Mouse (Mus musculus) liver, adult 2 months (tissue): Measurements from ENCODE around the gene Cdk12. TPM values are rescaled to one million over a fixed set of nuclear protein-coding genes. Genes with fewer than 3 reads are reported as not detected.
A peak's percentile ranks its signal among the peaks of the same experiment; 100 is the strongest.

Experiments used
- DNase-seq: peaks from one replicate; pipeline ENCODE4 v3.0.0-alpha.2; 2011; ENCODE audit warnings: low read depth, low spot score; ENCODE audit errors: extremely low read depth
- H3K27ac ChIP-seq: fragments of 200-500 bp; replicated peaks from 2 replicates; pipeline ENCODE4 v1.5.1; 2012; ENCODE audit warnings: low read depth, mild to moderate bottlenecking, control low read depth, inconsistent platforms, low read length; ENCODE audit not compliant: insufficient read depth
- H3K27me3 ChIP-seq: fragments of 200-500 bp; 2 replicates; pipeline ENCODE4 v1.6.1; 2012; ENCODE audit warnings: mild to moderate bottlenecking, moderate library complexity, low read length, inconsistent platforms; ENCODE audit not compliant: control insufficient read depth, insufficient read depth
- H3K36me3 ChIP-seq: fragments of 200-500 bp; 2 replicates; pipeline ENCODE4 v1.6.1; 2012; ENCODE audit warnings: low read length, inconsistent platforms; ENCODE audit not compliant: control insufficient read depth, insufficient read depth
- H3K4me1 ChIP-seq: fragments of 200-500 bp; 2 replicates; pipeline ENCODE4 v1.6.1; 2011; ENCODE audit warnings: low read length; ENCODE audit not compliant: control insufficient read depth, insufficient read depth
- H3K4me3 ChIP-seq: fragments of 200-500 bp; 2 replicates; pipeline ENCODE4 v1.5.1; 2011; ENCODE audit warnings: low read depth, mild to moderate bottlenecking, control low read depth, low read length, moderate library complexity; ENCODE audit not compliant: insufficient read depth
- H3K79me2 ChIP-seq: fragments of 200-500 bp; 2 replicates; pipeline ENCODE4 v1.6.1; 2012; ENCODE audit warnings: inconsistent platforms, mild to moderate bottlenecking, low read length, moderate library complexity; ENCODE audit not compliant: control insufficient read depth, insufficient read depth
- H3K9ac ChIP-seq: fragments of 200-500 bp; 2 replicates; pipeline ENCODE4 v1.6.1; 2012; ENCODE audit warnings: low read depth, mild to moderate bottlenecking, control low read depth, inconsistent platforms, low read length
- CTCF ChIP-seq: fragments of 200-500 bp; IDR thresholded peaks from 2 replicates; pipeline ENCODE4 v1.5.1; 2011; ENCODE audit warnings: low read depth, low read length, control low read depth
- POLR2A ChIP-seq: fragments of 200-500 bp; IDR thresholded peaks from 2 replicates; pipeline ENCODE4 v1.6.1; 2011; ENCODE audit warnings: low read length, control low read depth; ENCODE audit not compliant: insufficient read depth; ENCODE audit errors: extremely low read depth
- whole genome bisulfite sequencing: fragments of 180-500 bp; shearing (Covaris S2); methylation state at CpG from one replicate; pipeline ENCODE4 v1.1.7; 2018; 5-methylcytosine and 5-hydroxymethylcytosine counted together
- polyA plus RNA-seq: library from polyadenylated mRNA; depleted of rRNA; stranded (reverse); fragments of >200 nt; gene quantifications from 2 replicates; pipeline ENCODE4 v1.2.3, GENCODE M21; 2012
- total RNA-seq: library from RNA; depleted of rRNA; stranded (reverse); fragments of >200 nt; gene quantifications from 2 replicates; pipeline ENCODE4 v1.2.3, GENCODE M21; 2014

Cdk12 gene
- total and polyA plus RNA-seq, 2 experiments, result 7.9 to 19.5 TPM

- H3K27ac ChIP-seq, result peak overlapping the region; percentile 100
- no peaks in the 10 kb centered on the region for H3K27me3 ChIP-seq
- H3K4me1 ChIP-seq, result peaks cover 30% of the 10 kb centered on the region
- 8% methylated on average over 10 of the region's 10 CpGs for WGBS
- H3K36me3 ChIP-seq, result no peaks in the 10 kb centered on the region
- H3K9ac ChIP-seq, result peak overlapping the region; percentile 68
- H3K79me2 ChIP-seq, result peaks cover 5% of the 10 kb centered on the region; the same call in 1 of the 2 replicates
- peak overlapping the region; percentile 6 for H3K4me3 ChIP-seq
- TF ChIP-seq POLR2A, result no peak
- DNase-seq, result peak; percentile 92
Observed at GRCm38 (mm10) chr11:98298484-98299205, 95.8 kb downstream of the Cdk12 start.

GRCm38 (mm10) chr11:98313790-98314323, 111.0 kb downstream of the Cdk12 start:
- TF ChIP-seq POLR2A, result no peak
- no peak for TF ChIP-seq CTCF
- WGBS, result 4% methylated on average over 26 of the region's 26 CpGs
- no peaks in the 10 kb centered on the region for H3K4me1 ChIP-seq

GRCm38 (mm10) chr11:98317479-98317878, 114.6 kb downstream of the Cdk12 start:
- H3K27ac ChIP-seq, result no peak overlapping the region
- H3K36me3 ChIP-seq, result no peaks in the 10 kb centered on the region
- TF ChIP-seq POLR2A (no peak), CTCF (no peak)
- H3K27me3 ChIP-seq, result peaks cover 14% of the 10 kb centered on the region
- H3K79me2 ChIP-seq, result no peaks in the 10 kb centered on the region
- no peak overlapping the region for H3K4me3 ChIP-seq
- no peak overlapping the region for H3K9ac ChIP-seq
- no peak for DNase-seq
- no peaks in the 10 kb centered on the region for H3K4me1 ChIP-seq
- WGBS, result 14% methylated on average over 7 of the region's 7 CpGs

More at GRCm38 (mm10) chr11:98313790-98314323, 111.0 kb downstream of the Cdk12 start:
- no peak overlapping the region for H3K4me3 ChIP-seq
- no peak for DNase-seq
- H3K27me3 ChIP-seq, result peaks cover 6% of the 10 kb centered on the region
- no peak overlapping the region for H3K27ac ChIP-seq
- no peaks in the 10 kb centered on the region for H3K36me3 ChIP-seq
- H3K79me2 ChIP-seq, result no peaks in the 10 kb centered on the region
- no peak overlapping the region for H3K9ac ChIP-seq

- WGBS, result 5% methylated on average over 14 of the region's 14 CpGs
- Histone ChIP-seq H3K79me2 (no peaks in the 10 kb centered on the region), H3K4me1 (no peaks in the 10 kb centered on the region), H3K27ac (no peak overlapping the region), H3K9ac (no peak overlapping the region), H3K4me3 (no peak overlapping the region), H3K27me3 (peaks cover 20% of the 10 kb centered on the region), H3K36me3 (no peaks in the 10 kb centered on the region)
- no peak for DNase-seq
- TF ChIP-seq CTCF (no peak), POLR2A (no peak)
Observed at GRCm38 (mm10) chr11:98318421-98319116, 115.7 kb downstream of the Cdk12 start.

GRCm38 (mm10) chr11:98319120-98319519, 116.3 kb downstream of the Cdk12 start:
- Histone ChIP-seq H3K36me3 (no peaks in the 10 kb centered on the region), H3K4me3 (no peak overlapping the region), H3K9ac (no peak overlapping the region), H3K4me1 (no peaks in the 10 kb centered on the region), H3K27ac (no peak overlapping the region), H3K79me2 (no peaks in the 10 kb centered on the region), H3K27me3 (peaks cover 20% of the 10 kb centered on the region)
- 7% methylated on average over 15 of the region's 15 CpGs for WGBS
- no peak for DNase-seq
- TF ChIP-seq POLR2A (no peak), CTCF (no peak)
